ENCODE assay signal across 9 mouse cellular contexts in genomic region chr6:23180096-23180495, GRCm38 (mm10). TPM values are rescaled to one million over a fixed set of nuclear protein-coding genes. Genes with fewer than 3 reads are reported as not detected.
DNase-seq lines count a peak whose midpoint lies in the region; ATAC-seq and TF ChIP-seq lines count a peak whose summit lies in the region.
"Had no signal": no experiment of that assay in that cellular context is flagged by ENCODE, and none has a peak within 500 bp of the region (broad histone marks: within the 10 kb centered on the region; RNA-seq: fewer than 3 reads in every experiment).

No protein-coding gene starts in this region.

- no peak for ATAC-seq in hindbrain, postnatal 0 days
- no peak for ATAC-seq in neural tube, embryonic 11.5 days (ENCODE audit: insufficient read depth, low FRiP score, low TSS enrichment)
- no peak for ATAC-seq in erythroid progenitor cell, adult 5-6 weeks (replicated peaks; ENCODE audit: low FRiP score, poor library complexity, severe bottlenecking)

- no peaks in the 10 kb centered on the region for H3K36me3 ChIP-seq in hindbrain, postnatal 0 days (ENCODE audit: insufficient read depth, low read length)
- no peaks in the 10 kb centered on the region for H3K36me3 ChIP-seq in limb, embryonic 10.5 days
- H3K36me3 ChIP-seq in neural tube, embryonic 11.5 days (ENCODE audit: control insufficient read depth, insufficient read depth, low read length): no peaks in the 10 kb centered on the region
- H3K36me3 ChIP-seq: liver, embryonic 13.5 days had no signal

- peak overlapping the region; percentile 16; the same call in 1 of the 2 replicates for H3K4me3 ChIP-seq in hindbrain, postnatal 0 days (ENCODE audit: low read length)
- no peak overlapping the region for H3K4me3 ChIP-seq in limb, embryonic 10.5 days
- H3K4me3 ChIP-seq in neural tube, embryonic 11.5 days (ENCODE audit: low read depth, low read length): no peak overlapping the region
- H3K4me3 ChIP-seq: liver, embryonic 13.5 days had no signal

- no peak overlapping the region for H3K9ac ChIP-seq in hindbrain, postnatal 0 days (replicated peaks; ENCODE audit: low read length)
- H3K9ac ChIP-seq in neural tube, embryonic 11.5 days (ENCODE audit: low read length): no peak overlapping the region
- H3K9ac ChIP-seq: liver, embryonic 13.5 days had no signal

- H3K9me3 ChIP-seq in hindbrain, postnatal 0 days (ENCODE audit: low read length): no peaks in the 10 kb centered on the region
- no peaks in the 10 kb centered on the region for H3K9me3 ChIP-seq in limb, embryonic 10.5 days (replicated peaks)
- no peaks in the 10 kb centered on the region for H3K9me3 ChIP-seq in neural tube, embryonic 11.5 days (ENCODE audit: control insufficient read depth, low read length)
- H3K9me3 ChIP-seq: liver, embryonic 13.5 days had no signal

- H3K4me2 ChIP-seq in hindbrain, postnatal 0 days (ENCODE audit: low read depth, low read length): peak overlapping the region; percentile 35; the same call in 1 of the 2 replicates
- no peak overlapping the region for H3K4me2 ChIP-seq in neural tube, embryonic 11.5 days (ENCODE audit: low read depth)
- H3K4me2 ChIP-seq: liver, embryonic 13.5 days had no signal

- H3K4me1 ChIP-seq in hindbrain, postnatal 0 days (ENCODE audit: insufficient read depth, low read length): no peaks in the 10 kb centered on the region
- H3K4me1 ChIP-seq in limb, embryonic 10.5 days: no peaks in the 10 kb centered on the region
- H3K4me1 ChIP-seq in neural tube, embryonic 11.5 days (ENCODE audit: control insufficient read depth, insufficient read depth, low read length): no peaks in the 10 kb centered on the region
- H3K4me1 ChIP-seq: liver, embryonic 13.5 days had no signal

- 21% methylated on average over 8 of the region's 8 CpGs for WGBS in hindbrain, postnatal 0 days
- 25% methylated on average over 8 of the region's 8 CpGs for WGBS in limb, embryonic 10.5 days
- 27% methylated on average over 8 of the region's 8 CpGs for WGBS in neural tube, embryonic 11.5 days

- intact Hi-C loops in gastrocnemius, postnatal 14 days (cut with DNase I; ENCODE audit: low total_unique reads): loop anchor here (10.0 kb wide), 1 partner anchor 285 kb away; no protein-coding TSS in a partner anchor

- peak; percentile 29 for DNase-seq in gastrocnemius, postnatal 10 days
- DNase-seq in gastrocnemius, postnatal 14 days: no peak
- peak; percentile 30 for DNase-seq in Muller cell, postnatal 12 days (ENCODE audit: inconsistent ontology term)
- DNase-seq in embryo, embryonic 11.5 days (ENCODE audit: low read depth, low spot score): peak; percentile 17
- peak; percentile 72 for DNase-seq in hindbrain, postnatal 0 days (ENCODE audit: low spot score)
- DNase-seq in limb, embryonic 10.5 days (ENCODE audit: low spot score): peak; percentile 47
- DNase-seq in neural tube, embryonic 11.5 days (ENCODE audit: low spot score): peak; percentile 25
- DNase-seq: liver, embryonic 13.5 days had no signal

- no peak overlapping the region for H3K27ac ChIP-seq in hindbrain, postnatal 0 days
- H3K27ac ChIP-seq in limb, embryonic 10.5 days: no peak overlapping the region
- H3K27ac ChIP-seq in neural tube, embryonic 11.5 days (ENCODE audit: low read depth, low read length): no peak overlapping the region
- H3K27ac ChIP-seq: liver, embryonic 13.5 days had no signal

- no peaks in the 10 kb centered on the region for H3K27me3 ChIP-seq in hindbrain, postnatal 0 days (ENCODE audit: insufficient read depth, low read length)
- no peaks in the 10 kb centered on the region for H3K27me3 ChIP-seq in limb, embryonic 10.5 days (ENCODE audit: low read depth, poor library complexity, severe bottlenecking)
- no peaks in the 10 kb centered on the region for H3K27me3 ChIP-seq in neural tube, embryonic 11.5 days (ENCODE audit: control insufficient read depth, insufficient read depth, low read length)
- H3K27me3 ChIP-seq: liver, embryonic 13.5 days had no signal

- TF ChIP-seq CTCF in hindbrain, postnatal 0 days (IDR thresholded peaks at IDR 0.05; ENCODE audit: low read depth): peak; percentile 69

RNA-seq across cellular contexts. Expression of gene Aass, which starts 47.3 kb away (rescaled TPM):
- total RNA-seq in gastrocnemius, postnatal 10 days (2021): under 1 TPM; 0.19 to 0.23 TPM
- total RNA-seq in gastrocnemius, postnatal 14 days (2021): under 1 TPM; 0.22 to 0.29 TPM
- total RNA-seq in hindbrain, postnatal 0 days (2014; rRNA removed): 0.52 and 0.54 TPM in 2 replicates
- polyA plus RNA-seq in hindbrain, postnatal 0 days (2015; fragmentation: Nextera tagmentation; extraction: Ambion mirVana): 0.59 and 0.61 TPM in 2 replicates
- polyA plus RNA-seq in limb, embryonic 10.5 days (2016; fragmentation: Nextera tagmentation; extraction: Ambion mirVana): 4.0 and 7.5 TPM in 2 replicates
- polyA plus RNA-seq in neural tube, embryonic 11.5 days (2014; fragmentation: Nextera tagmentation; extraction: Ambion mirVana): 1.1 and 1.3 TPM in 2 replicates
- total RNA-seq in erythroid progenitor cell, adult 5-6 weeks (2015; ENCODE audit: low replicate concordance): not detected in 2 replicates
- total RNA-seq in erythroid progenitor cell, adult 5-6 weeks (2017; ENCODE audit: low replicate concordance): not detected in 2 replicates
